Comparison of ENCODE assay signal across 8 mouse cellular contexts in the genomic region with DNA sequence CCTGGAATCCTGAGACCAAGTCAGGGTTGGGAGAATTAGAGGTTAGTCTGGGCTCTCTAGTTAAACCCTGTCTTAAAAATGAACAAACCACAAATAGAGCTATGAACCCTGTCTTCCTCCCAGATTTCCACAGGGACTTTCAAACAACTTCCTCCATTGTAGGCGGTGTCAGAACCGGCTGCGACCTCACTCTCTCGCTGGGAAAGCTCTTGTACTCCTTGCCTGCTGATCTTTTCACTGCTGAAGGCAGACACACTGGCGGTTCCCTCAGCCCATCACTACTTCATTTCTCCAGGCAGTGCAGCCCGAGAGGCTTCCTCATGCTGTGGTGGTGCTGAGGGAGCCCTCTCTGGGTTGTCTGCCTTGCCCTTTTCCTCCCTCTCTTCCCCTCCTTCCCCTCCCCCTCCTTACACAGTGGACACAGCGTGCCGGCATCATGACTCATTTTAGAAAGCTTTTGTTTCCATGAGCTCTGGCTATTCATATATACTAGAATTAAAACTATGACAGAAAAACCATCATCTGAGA. TPM values are rescaled to one million over a fixed set of nuclear protein-coding genes. Genes with fewer than 3 reads are reported as not detected.
DNase-seq lines count a peak whose midpoint lies in the region; ATAC-seq and TF ChIP-seq lines count a peak whose summit lies in the region.

No protein-coding gene starts in this region.

- peak overlapping the region; percentile 80 for H3K27ac ChIP-seq in embryonic facial prominence, embryonic 10.5 days (replicated peaks)
- peak overlapping the region; percentile 72 for H3K27ac ChIP-seq in heart, embryonic 15.5 days
- peak overlapping the region; percentile 86 for H3K27ac ChIP-seq in kidney, postnatal 0 days

- H3K9ac ChIP-seq in heart, embryonic 15.5 days: 0 out of 2 replicates have a peak overlapping the region, but pooled peaks have one; percentile 25
- peak overlapping the region; percentile 44; the same call in 1 of the 2 replicates for H3K9ac ChIP-seq in kidney, postnatal 0 days (ENCODE audit: low read depth, low read length)

- no peaks in the 10 kb centered on the region; the same call in 1 of the 2 replicates for H3K27me3 ChIP-seq in embryonic facial prominence, embryonic 10.5 days (replicated peaks; ENCODE audit: low read depth, poor library complexity, severe bottlenecking)
- H3K27me3 ChIP-seq in heart, embryonic 15.5 days: peaks cover 3% of the 10 kb centered on the region; the same call in 1 of the 2 replicates
- H3K27me3 ChIP-seq in kidney, postnatal 0 days (ENCODE audit: insufficient read depth, low read length): no peaks in the 10 kb centered on the region

- H3K4me3 ChIP-seq in embryonic facial prominence, embryonic 10.5 days: peak overlapping the region; percentile 57
- H3K4me3 ChIP-seq in heart, embryonic 15.5 days: peak overlapping the region; percentile 43
- peak overlapping the region; percentile 14; the same call in 1 of the 2 replicates for H3K4me3 ChIP-seq in kidney, postnatal 0 days (replicated peaks; ENCODE audit: low read depth, low read length)

- DNase-seq in right cerebral cortex, postnatal 14 days: peak; percentile 7
- no peak for DNase-seq in right cerebral cortex, postnatal 10 days (ENCODE audit: low spot score in 2 of 2)
- peak; percentile 44 for DNase-seq in embryonic facial prominence, embryonic 10.5 days (ENCODE audit: low spot score)
- DNase-seq in kidney, postnatal 0 days (ENCODE audit: low spot score): peak; percentile 72
- peak; percentile 64 for DNase-seq in lung, postnatal 36 days
- DNase-seq in spleen, postnatal 4 days (ENCODE audit: low spot score in 2 of 2): peak; percentile 12 to 61
- DNase-seq in cerebellum, adult 18-20 months: no peak

- WGBS in embryonic facial prominence, embryonic 10.5 days: 3% methylated on average over 8 of the region's 8 CpGs
- WGBS in heart, embryonic 15.5 days: 6% methylated on average over 8 of the region's 8 CpGs
- WGBS in kidney, postnatal 0 days: 2% methylated on average over 8 of the region's 8 CpGs

- no peaks in the 10 kb centered on the region for H3K36me3 ChIP-seq in embryonic facial prominence, embryonic 10.5 days (replicated peaks)
- no peaks in the 10 kb centered on the region for H3K36me3 ChIP-seq in heart, embryonic 15.5 days
- no peaks in the 10 kb centered on the region for H3K36me3 ChIP-seq in kidney, postnatal 0 days (ENCODE audit: insufficient read depth, low read length)

- H3K4me2 ChIP-seq in heart, embryonic 15.5 days: peak overlapping the region; percentile 74
- peak overlapping the region; percentile 54 for H3K4me2 ChIP-seq in kidney, postnatal 0 days (ENCODE audit: low read length)

- peaks cover 29% of the 10 kb centered on the region for H3K4me1 ChIP-seq in embryonic facial prominence, embryonic 10.5 days
- H3K4me1 ChIP-seq in heart, embryonic 15.5 days (replicated peaks): peaks cover 9% of the 10 kb centered on the region
- H3K4me1 ChIP-seq in kidney, postnatal 0 days (replicated peaks; ENCODE audit: insufficient read depth, low read length): peaks cover 16% of the 10 kb centered on the region

- TF ChIP-seq CTCF in kidney, postnatal 0 days (IDR thresholded peaks at IDR 0.05; ENCODE audit: low read depth): no peak

- peak; percentile 31; the same call in 1 of the 2 replicates for ATAC-seq in heart, embryonic 15.5 days (replicated peaks; ENCODE audit: insufficient number of reproducible peaks, insufficient read depth, low FRiP score, low read depth)
- ATAC-seq in kidney, postnatal 0 days (replicated peaks; ENCODE audit: low FRiP score, low read depth): no peak

- no peaks in the 10 kb centered on the region for H3K9me3 ChIP-seq in embryonic facial prominence, embryonic 10.5 days
- no peaks in the 10 kb centered on the region for H3K9me3 ChIP-seq in heart, embryonic 15.5 days (replicated peaks)
- no peaks in the 10 kb centered on the region for H3K9me3 ChIP-seq in kidney, postnatal 0 days (replicated peaks; ENCODE audit: low read length)

RNA-seq across cellular contexts. Expression of a gene that starts 32.8 kb away (rescaled TPM):
- 0.82 and 1.5 TPM in 2 replicates for polyA plus RNA-seq in embryonic facial prominence, embryonic 10.5 days (2016; fragmentation: Nextera tagmentation; extraction: Ambion mirVana)
- 1.8 and 5.8 TPM in 2 replicates for polyA plus RNA-seq in heart, embryonic 15.5 days (2015; fragmentation: Nextera tagmentation; extraction: Ambion mirVana)
- polyA plus RNA-seq in kidney, postnatal 0 days (2015; fragmentation: Nextera tagmentation; extraction: Ambion mirVana): 12.8 and 21.1 TPM in 2 replicates

RNA-seq across cellular contexts. Expression of a gene that starts 35.9 kb away (rescaled TPM):
- polyA plus RNA-seq in embryonic facial prominence, embryonic 10.5 days (2016; fragmentation: Nextera tagmentation; extraction: Ambion mirVana): 1.1 TPM in 1 of 2 replicates, not detected in the other
- 0.27 and 0.39 TPM in 2 replicates for polyA plus RNA-seq in heart, embryonic 15.5 days (2015; fragmentation: Nextera tagmentation; extraction: Ambion mirVana)
- polyA plus RNA-seq in kidney, postnatal 0 days (2015; fragmentation: Nextera tagmentation; extraction: Ambion mirVana): not detected in 2 replicates

Comparison
In these comparisons a context has a peak if more than half of its experiments do, and no peak if none do; other contexts are left out.
1. DNase-seq: peak in right cerebral cortex, postnatal 14 days (single experiment), embryonic facial prominence, embryonic 10.5 days (single experiment), kidney, postnatal 0 days (single experiment), lung, postnatal 36 days (single experiment) and spleen, postnatal 4 days (2 of 2); none in right cerebral cortex, postnatal 10 days (0 of 2) and cerebellum, adult 18-20 months (0 of 2).
2. Peak in every context shown above with its lines, with median percentiles within 50 percentile points of each other: H3K27ac ChIP-seq and H3K4me3 ChIP-seq.